Mouse (Mus musculus): Measurements from ENCODE around the gene Gm14862.

- TF ChIP-seq MYOG (IDR thresholded peaks at IDR 0.05; ENCODE audit: control insufficient read depth in 1 of 3, insufficient read depth in 1 of 3, insufficient read length in 2 of 3, low read depth in 2 of 3) (no peak), POLR2A (IDR thresholded peaks at IDR 0.05; ENCODE audit: insufficient read length, low read depth) (no peak), USF1 (IDR thresholded peaks at IDR 0.05; ENCODE audit: low read depth) (no peak), TCF12 (IDR thresholded peaks at IDR 0.05; ENCODE audit: insufficient read depth, poor library complexity, severe bottlenecking) (no peak), MAX (IDR thresholded peaks at IDR 0.05; ENCODE audit: low read depth) (no peak), POLR2AphosphoS2 (IDR thresholded peaks at IDR 0.05; ENCODE audit: insufficient read length, low read depth) (no peak), CEBPB (IDR thresholded peaks at IDR 0.05; ENCODE audit: insufficient read depth, poor library complexity, severe bottlenecking) (no peak)
Measured at GRCm38 (mm10) chrX:9205121-9205520, 51.6 kb downstream of the Gm14862 start.

Measured in myocyte (in vitro differentiated cells).